Mouse (Mus musculus): ENCODE results near the gene Snd1. TPM values are rescaled to one million over a fixed set of nuclear protein-coding genes. Genes with fewer than 3 reads are reported as not detected.

The Snd1 gene
- polyA plus RNA-seq, 1 experiment from 2014 or later: 79.3 TPM

- no peak for ATAC-seq (replicated peaks; ENCODE audit: low FRiP score, low read depth)
- no peak overlapping the region for H3K27ac ChIP-seq
- 34% methylated on average over 5 of the region's 5 CpGs for WGBS
Measured at GRCm38 (mm10) chr6:28896762-28897320, 421.9 kb downstream of the Snd1 start.

GRCm38 (mm10) chr6:28897326-28898085, 422.6 kb downstream of the Snd1 start:
- ATAC-seq (replicated peaks; ENCODE audit: low FRiP score, low read depth): no peak
- 56% methylated on average over 11 of the region's 11 CpGs for WGBS
- no peak for TF ChIP-seq CTCF (IDR thresholded peaks at IDR 0.05; ENCODE audit: low read depth)

More at GRCm38 (mm10) chr6:28896762-28897320, 421.9 kb downstream of the Snd1 start:
- no peaks in the 10 kb centered on the region for H3K4me1 ChIP-seq (replicated peaks; ENCODE audit: insufficient read depth, low read length)
- no peak overlapping the region for H3K4me3 ChIP-seq (replicated peaks; ENCODE audit: low read depth, low read length)
- H3K9ac ChIP-seq (ENCODE audit: low read depth, low read length): no peak overlapping the region
- no peak for TF ChIP-seq CTCF (IDR thresholded peaks at IDR 0.05; ENCODE audit: low read depth)
- H3K36me3 ChIP-seq (ENCODE audit: insufficient read depth, low read length): no peaks in the 10 kb centered on the region
- DNase-seq (ENCODE audit: low spot score): no peak
- no peak overlapping the region for H3K4me2 ChIP-seq (ENCODE audit: low read length)
- no peaks in the 10 kb centered on the region for H3K27me3 ChIP-seq (ENCODE audit: insufficient read depth, low read length)
- no peaks in the 10 kb centered on the region for H3K9me3 ChIP-seq (replicated peaks; ENCODE audit: low read length)

GRCm38 (mm10) chr6:28898836-28899235, 423.9 kb downstream of the Snd1 start:
- no peaks in the 10 kb centered on the region for H3K27me3 ChIP-seq (ENCODE audit: insufficient read depth, low read length)
- no peaks in the 10 kb centered on the region for H3K36me3 ChIP-seq (ENCODE audit: insufficient read depth, low read length)
- H3K4me3 ChIP-seq (replicated peaks; ENCODE audit: low read depth, low read length): no peak overlapping the region
- no peak overlapping the region for H3K4me2 ChIP-seq (ENCODE audit: low read length)
- DNase-seq (ENCODE audit: low spot score) (peak; percentile 51), ATAC-seq (replicated peaks; ENCODE audit: low FRiP score, low read depth) (no peak)
- no peaks in the 10 kb centered on the region for H3K9me3 ChIP-seq (replicated peaks; ENCODE audit: low read length)
- 24% methylated on average over 10 of the region's 10 CpGs for WGBS
- H3K27ac ChIP-seq: no peak overlapping the region
- peak; percentile 71 for TF ChIP-seq CTCF (IDR thresholded peaks at IDR 0.05; ENCODE audit: low read depth)
- no peaks in the 10 kb centered on the region for H3K4me1 ChIP-seq (replicated peaks; ENCODE audit: insufficient read depth, low read length)
- H3K9ac ChIP-seq (ENCODE audit: low read depth, low read length): no peak overlapping the region

More at GRCm38 (mm10) chr6:28897326-28898085, 422.6 kb downstream of the Snd1 start:
- Histone ChIP-seq H3K4me2 (ENCODE audit: low read length) (no peak overlapping the region), H3K27me3 (ENCODE audit: insufficient read depth, low read length) (no peaks in the 10 kb centered on the region), H3K9ac (ENCODE audit: low read depth, low read length) (no peak overlapping the region), H3K9me3 (replicated peaks; ENCODE audit: low read length) (no peaks in the 10 kb centered on the region), H3K27ac (no peak overlapping the region), H3K36me3 (ENCODE audit: insufficient read depth, low read length) (no peaks in the 10 kb centered on the region), H3K4me3 (replicated peaks; ENCODE audit: low read depth, low read length) (no peak overlapping the region), H3K4me1 (replicated peaks; ENCODE audit: insufficient read depth, low read length) (no peaks in the 10 kb centered on the region)
- DNase-seq (ENCODE audit: low spot score): no peak

- TF ChIP-seq CTCF (IDR thresholded peaks at IDR 0.05; ENCODE audit: low read depth): no peak
- Histone ChIP-seq H3K27ac (no peak overlapping the region), H3K9me3 (replicated peaks; ENCODE audit: low read length) (no peaks in the 10 kb centered on the region), H3K4me3 (replicated peaks; ENCODE audit: low read depth, low read length) (no peak overlapping the region), H3K9ac (ENCODE audit: low read depth, low read length) (no peak overlapping the region), H3K36me3 (ENCODE audit: insufficient read depth, low read length) (no peaks in the 10 kb centered on the region), H3K4me1 (replicated peaks; ENCODE audit: insufficient read depth, low read length) (0 out of 2 replicates have a peak, but pooled peaks cover 3% of the 10 kb centered on the region), H3K4me2 (ENCODE audit: low read length) (no peak overlapping the region), H3K27me3 (ENCODE audit: insufficient read depth, low read length) (no peaks in the 10 kb centered on the region)
- ATAC-seq (replicated peaks; ENCODE audit: low FRiP score, low read depth): no peak
- no peak for DNase-seq (ENCODE audit: low spot score)
- 39% methylated on average over 2 of the region's 2 CpGs for WGBS
Measured at GRCm38 (mm10) chr6:28902573-28902972, 427.6 kb downstream of the Snd1 start.

- H3K4me1 ChIP-seq (replicated peaks; ENCODE audit: insufficient read depth, low read length): 0 out of 2 replicates have a peak, but pooled peaks cover 3% of the 10 kb centered on the region
- H3K36me3 ChIP-seq (ENCODE audit: insufficient read depth, low read length): no peaks in the 10 kb centered on the region
- H3K4me2 ChIP-seq (ENCODE audit: low read length): no peak overlapping the region
- no peaks in the 10 kb centered on the region for H3K27me3 ChIP-seq (ENCODE audit: insufficient read depth, low read length)
- H3K4me3 ChIP-seq (replicated peaks; ENCODE audit: low read depth, low read length): no peak overlapping the region
- WGBS: 68% methylated on average over 4 of the region's 4 CpGs
- no peak for DNase-seq (ENCODE audit: low spot score)
- no peak for ATAC-seq (replicated peaks; ENCODE audit: low FRiP score, low read depth)
- H3K9me3 ChIP-seq (replicated peaks; ENCODE audit: low read length): no peaks in the 10 kb centered on the region
- no peak overlapping the region for H3K27ac ChIP-seq
- peak; percentile 42 for TF ChIP-seq CTCF (IDR thresholded peaks at IDR 0.05; ENCODE audit: low read depth)
- H3K9ac ChIP-seq (ENCODE audit: low read depth, low read length): no peak overlapping the region
Measured at GRCm38 (mm10) chr6:28904417-28904816, 429.5 kb downstream of the Snd1 start.

GRCm38 (mm10) chr6:28905301-28905700, 430.4 kb downstream of the Snd1 start:
- 47% methylated on average over 8 of the region's 8 CpGs for WGBS
- no peak for TF ChIP-seq CTCF (IDR thresholded peaks at IDR 0.05; ENCODE audit: low read depth)
- Histone ChIP-seq H3K27me3 (ENCODE audit: insufficient read depth, low read length) (no peaks in the 10 kb centered on the region), H3K4me2 (ENCODE audit: low read length) (no peak overlapping the region), H3K9me3 (replicated peaks; ENCODE audit: low read length) (no peaks in the 10 kb centered on the region), H3K4me1 (replicated peaks; ENCODE audit: insufficient read depth, low read length) (0 out of 2 replicates have a peak, but pooled peaks cover 3% of the 10 kb centered on the region), H3K4me3 (replicated peaks; ENCODE audit: low read depth, low read length) (no peak overlapping the region), H3K36me3 (ENCODE audit: insufficient read depth, low read length) (no peaks in the 10 kb centered on the region), H3K27ac (no peak overlapping the region), H3K9ac (ENCODE audit: low read depth, low read length) (no peak overlapping the region)
- DNase-seq (ENCODE audit: low spot score) (no peak), ATAC-seq (replicated peaks; ENCODE audit: low FRiP score, low read depth) (no peak)

Data from kidney, postnatal 0 days (tissue).